Mouse (Mus musculus) lung, postnatal 0 days (tissue): ENCODE measurements around the gene Csf2rb2. TPM values are rescaled to one million over a fixed set of nuclear protein-coding genes. Genes with fewer than 3 reads are reported as not detected.
A peak's percentile ranks its signal among the peaks of the same experiment; 100 is the strongest.
"Not testable (repeated sequence)": the region's sequence is repeated elsewhere in the genome, so short reads cannot be mapped to it uniquely, and the experiment has no call there.

Experiments used
- ATAC-seq: fragments of 200-750 bp; cut with Nextera tagmentation; 2 replicates; pipeline ENCODE4 v1.8.0; 2017; ENCODE audit warnings: moderate library complexity
- DNase-seq: peaks from one replicate; pipeline ENCODE4 v3.0.0-alpha.2; 2016; ENCODE audit warnings: low spot score
- H3K27ac ChIP-seq: fragments of 300-500 bp; sonication (generic); 2 replicates; pipeline ENCODE4 v1.5.1; 2014; ENCODE audit warnings: antibody characterized with exemption, mild to moderate bottlenecking, low read length, mixed read lengths
- H3K27me3 ChIP-seq: fragments of 300-500 bp; sonication (generic); replicated peaks from 2 replicates; pipeline ENCODE4 v1.6.1; 2014; ENCODE audit warnings: low read length, mixed read lengths; ENCODE audit not compliant: insufficient read depth
- H3K36me3 ChIP-seq: fragments of 300-500 bp; sonication (generic); 2 replicates; pipeline ENCODE4 v1.6.1; 2014; ENCODE audit warnings: low read length, mixed read lengths; ENCODE audit not compliant: insufficient read depth
- H3K4me1 ChIP-seq: fragments of 300-500 bp; sonication (generic); 2 replicates; pipeline ENCODE4 v1.6.1; 2014; ENCODE audit warnings: antibody characterized with exemption, low read depth, low read length, mixed read lengths; ENCODE audit not compliant: insufficient read depth
- H3K4me2 ChIP-seq: fragments of 300-500 bp; sonication (generic); replicated peaks from 2 replicates; pipeline ENCODE4 v1.6.1; 2014; ENCODE audit warnings: low read depth, mild to moderate bottlenecking, low read length, moderate library complexity, mixed read lengths
- H3K4me3 ChIP-seq: fragments of 300-500 bp; sonication (generic); 2 replicates; pipeline ENCODE4 v1.5.1; 2014; ENCODE audit warnings: low read depth, low read length
- H3K9ac ChIP-seq: fragments of 300-500 bp; sonication (generic); replicated peaks from 2 replicates; pipeline ENCODE4 v1.6.1; 2014; ENCODE audit warnings: low read depth, mild to moderate bottlenecking
- H3K9me3 ChIP-seq: fragments of 300-500 bp; sonication (generic); 2 replicates; pipeline ENCODE4 v1.6.1; 2016; ENCODE audit warnings: low read length, mixed read lengths
- CTCF ChIP-seq: IDR thresholded peaks from 2 replicates; pipeline ENCODE4 v1.5.1; 2016; ENCODE audit warnings: antibody characterized with exemption, mild to moderate bottlenecking
- EP300 ChIP-seq: IDR thresholded peaks from 2 replicates; pipeline ENCODE4 v1.6.1; 2016; ENCODE audit warnings: antibody characterized with exemption, mild to moderate bottlenecking, control low read depth
- WGBS: fragments of 180-500 bp; shearing (Covaris S2); extraction: QIAGEN DNeasy Blood & Tissue Kit; methylation state at CpG from one replicate; pipeline ENCODE4 v1.1.7; 2014; 5-methylcytosine and 5-hydroxymethylcytosine counted together
- polyA plus RNA-seq: library from polyadenylated mRNA; unstranded; fragments of >200 nt; fragmentation: Nextera tagmentation; extraction: Ambion mirVana; gene quantifications from 2 replicates; pipeline ENCODE4 v1.2.1, GENCODE M21; 2015

Csf2rb2 gene
- polyA plus RNA-seq, 1 experiment from 2014 or later, result 0.84 TPM

GRCm38 (mm10) chr15:78320825-78321496 lies 15.4 kb upstream of the Csf2rb2 start:
- no peaks in the 10 kb centered on the region for H3K36me3 ChIP-seq
- H3K27me3 ChIP-seq, result no peaks in the 10 kb centered on the region
- no peak overlapping the region for H3K4me3 ChIP-seq
- no peak overlapping the region for H3K9ac ChIP-seq
- 6% methylated on average over 5 of the region's 5 CpGs for WGBS
- H3K27ac ChIP-seq, result no peak overlapping the region
- DNase-seq (peak; percentile 85), ATAC-seq (peak; percentile 86)
- H3K4me1 ChIP-seq, result no peaks in the 10 kb centered on the region
- TF ChIP-seq EP300 (no peak), CTCF (peak; percentile 92)
- no peaks in the 10 kb centered on the region for H3K9me3 ChIP-seq
- no peak overlapping the region for H3K4me2 ChIP-seq

- not testable (repeated sequence) for H3K4me2 ChIP-seq, DNase-seq, H3K9me3 ChIP-seq, H3K4me3 ChIP-seq, H3K4me1 ChIP-seq, H3K27ac ChIP-seq, H3K9ac ChIP-seq, H3K27me3 ChIP-seq, H3K36me3 ChIP-seq
- 61% methylated on average over 2 of the region's 2 CpGs for WGBS
- peak; percentile 22; the same call in 1 of the 2 replicates for ATAC-seq
These were observed 13.0 kb upstream of the Csf2rb2 start for GRCm38 (mm10) chr15:78318338-78319171.

GRCm38 (mm10) chr15:78313659-78314058 lies 8.1 kb upstream of the Csf2rb2 start:
- H3K4me2 ChIP-seq, H3K9ac ChIP-seq, H3K27ac ChIP-seq, DNase-seq, H3K4me3 ChIP-seq, H3K9me3 ChIP-seq, H3K4me1 ChIP-seq, H3K36me3 ChIP-seq, ATAC-seq, H3K27me3 ChIP-seq: not testable (repeated sequence)
- WGBS, result 79% methylated on average over 5 of the region's 5 CpGs

GRCm38 (mm10) chr15:78312421-78313233 lies 7.1 kb upstream of the Csf2rb2 start:
- 35% methylated on average over 4 of the region's 4 CpGs for WGBS
- H3K4me2 ChIP-seq, H3K36me3 ChIP-seq, H3K4me3 ChIP-seq, H3K9ac ChIP-seq, H3K27me3 ChIP-seq, H3K27ac ChIP-seq, H3K9me3 ChIP-seq, DNase-seq, H3K4me1 ChIP-seq: not testable (repeated sequence)
- ATAC-seq, result peak; percentile 44

DNA sequence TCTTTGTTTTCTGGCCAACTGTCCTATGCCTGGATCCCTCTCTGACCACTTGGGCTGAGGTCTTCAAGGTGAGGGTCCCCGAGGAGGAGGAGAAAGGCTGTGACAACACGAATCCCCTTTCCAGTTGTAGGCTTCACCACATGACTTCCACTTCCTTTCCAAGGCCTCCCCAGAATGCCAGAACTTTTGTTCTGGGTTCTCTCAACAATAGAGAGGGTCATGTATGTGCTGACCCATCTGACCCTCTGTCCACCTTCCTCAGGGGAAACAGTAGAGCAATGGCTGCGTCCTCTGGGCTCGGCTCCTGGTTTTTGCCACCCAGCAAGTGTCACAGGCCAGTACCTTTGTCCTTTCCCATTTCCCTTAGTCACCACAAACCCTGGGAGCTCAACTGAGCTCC lies 5.5 kb upstream of the Csf2rb2 start:
- no peak overlapping the region for H3K9ac ChIP-seq
- DNase-seq (no peak), ATAC-seq (no peak)
- WGBS, result 67% methylated on average over 4 of the region's 4 CpGs
- no peaks in the 10 kb centered on the region for H3K9me3 ChIP-seq
- H3K36me3 ChIP-seq, result no peaks in the 10 kb centered on the region
- H3K4me2 ChIP-seq, result no peak overlapping the region
- no peak overlapping the region for H3K27ac ChIP-seq
- no peaks in the 10 kb centered on the region for H3K27me3 ChIP-seq
- no peaks in the 10 kb centered on the region for H3K4me1 ChIP-seq
- TF ChIP-seq CTCF (no peak), EP300 (no peak)
- H3K4me3 ChIP-seq, result no peak overlapping the region

- WGBS, result 26% methylated on average over 5 of the region's 5 CpGs
- no peak for ATAC-seq
- H3K4me2 ChIP-seq, result no peak overlapping the region
These were observed 4.3 kb upstream of the Csf2rb2 start for GRCm38 (mm10) chr15:78309865-78310264.

More at GRCm38 (mm10) chr15:78309865-78310264, 4.3 kb upstream of the Csf2rb2 start:
- Histone ChIP-seq H3K27ac (no peak overlapping the region), H3K4me3 (no peak overlapping the region), H3K36me3 (no peaks in the 10 kb centered on the region), H3K4me1 (no peaks in the 10 kb centered on the region), H3K27me3 (no peaks in the 10 kb centered on the region), H3K9me3 (no peaks in the 10 kb centered on the region), H3K9ac (no peak overlapping the region)
- TF ChIP-seq EP300 (no peak), CTCF (no peak)
- DNase-seq, result no peak
